Mouse (Mus musculus) testis, adult 2 months (tissue): Measurements from ENCODE around the gene Pdzrn3. TPM values are rescaled to one million over a fixed set of nuclear protein-coding genes. Genes with fewer than 3 reads are reported as not detected.
A peak's percentile ranks its signal among the peaks of the same experiment; 100 is the strongest.

Source experiments
- H3K27ac ChIP-seq: fragments of 200-500 bp; 2 replicates; pipeline ENCODE4 v1.5.1; 2012; ENCODE audit warnings: low read depth, low read length; ENCODE audit not compliant: control insufficient read depth, insufficient read depth
- H3K27me3 ChIP-seq: fragments of 200-500 bp; 2 replicates; pipeline ENCODE4 v1.6.1; 2012; ENCODE audit warnings: mild to moderate bottlenecking, low read length, moderate library complexity; ENCODE audit not compliant: control insufficient read depth, insufficient read depth
- H3K36me3 ChIP-seq: fragments of 200-500 bp; 2 replicates; pipeline ENCODE4 v1.6.1; 2012; ENCODE audit warnings: mild to moderate bottlenecking, low read length; ENCODE audit not compliant: control insufficient read depth, insufficient read depth
- H3K4me1 ChIP-seq: fragments of 200-500 bp; 2 replicates; pipeline ENCODE4 v1.6.1; 2012; ENCODE audit warnings: low read length; ENCODE audit not compliant: control insufficient read depth, insufficient read depth
- H3K4me3 ChIP-seq: fragments of 200-500 bp; 2 replicates; pipeline ENCODE4 v1.5.1; 2012; ENCODE audit warnings: low read depth, mild to moderate bottlenecking, low read length, moderate library complexity, mixed read lengths; ENCODE audit not compliant: control insufficient read depth
- CTCF ChIP-seq: fragments of 200-500 bp; IDR thresholded peaks from 2 replicates; pipeline ENCODE4 v1.5.1; 2012; ENCODE audit warnings: low read depth, mild to moderate bottlenecking, inconsistent platforms, low read length, moderate library complexity; ENCODE audit not compliant: control insufficient read depth, insufficient read depth, insufficient replicate concordance
- POLR2A ChIP-seq: fragments of 200-500 bp; IDR thresholded peaks from 2 replicates; pipeline ENCODE4 v1.6.1; 2012; ENCODE audit warnings: low read depth, mild to moderate bottlenecking, inconsistent platforms, low read length, moderate library complexity; ENCODE audit not compliant: control insufficient read depth
- polyA plus RNA-seq: library from polyadenylated mRNA; depleted of rRNA; stranded (reverse); fragments of >200 nt; gene quantifications from 2 replicates; pipeline ENCODE4 v1.2.3, GENCODE M21; 2012

The Pdzrn3 gene
- polyA plus RNA-seq, 1 experiment, result 1.2 TPM

DNA sequence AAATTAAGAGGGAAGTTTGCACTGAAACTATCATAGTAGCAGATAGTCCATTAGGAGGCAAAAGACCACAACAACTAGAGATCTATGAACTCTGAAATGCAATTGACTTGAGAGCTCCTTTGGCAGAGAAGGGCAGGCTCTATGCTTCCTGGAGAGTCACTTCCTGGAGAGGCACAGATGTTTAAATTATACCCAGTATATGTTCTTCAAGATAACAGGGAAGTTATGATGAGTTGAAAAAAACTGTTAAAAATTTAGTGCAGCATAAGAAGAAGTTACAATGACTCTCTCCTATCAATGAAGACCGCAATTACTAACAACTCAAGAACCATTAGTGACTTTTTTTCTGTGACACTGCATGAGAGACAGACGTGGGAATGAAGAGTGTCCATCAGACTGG lies 90.6 kb downstream of the Pdzrn3 start:
- H3K27me3 ChIP-seq, result no peaks in the 10 kb centered on the region
- TF ChIP-seq CTCF, result no peak
- no peak for TF ChIP-seq POLR2A
- H3K36me3 ChIP-seq, result no peaks in the 10 kb centered on the region
- no peak overlapping the region for H3K27ac ChIP-seq
- H3K4me3 ChIP-seq, result no peak overlapping the region
- H3K4me1 ChIP-seq, result no peaks in the 10 kb centered on the region

DNA sequence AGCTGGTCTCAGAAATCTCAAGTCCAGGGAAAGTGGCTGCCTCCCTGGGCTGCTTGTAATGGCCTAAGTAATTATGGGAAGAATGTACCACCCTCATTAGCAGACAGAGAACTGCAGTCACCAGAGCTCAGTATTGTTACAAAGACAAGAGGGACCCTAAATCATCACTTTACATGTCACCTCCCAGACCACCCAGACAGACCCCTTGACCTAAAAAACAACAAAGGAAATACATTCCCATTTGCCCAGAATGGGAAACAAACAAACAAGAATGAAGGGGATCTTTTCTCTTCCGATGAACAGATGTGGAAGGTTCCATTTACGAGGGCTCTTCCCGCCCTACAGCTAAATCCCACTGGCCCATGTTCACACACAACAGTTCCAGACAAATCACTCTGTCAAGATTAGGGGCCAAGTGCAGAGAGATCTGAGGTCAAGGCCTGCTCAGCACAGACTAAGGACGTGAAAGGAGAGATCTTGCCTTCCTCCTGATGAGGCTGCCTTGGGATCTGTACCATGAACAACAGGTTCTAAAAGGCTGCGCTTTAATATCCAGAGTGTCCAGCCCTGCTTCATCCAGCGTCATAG lies 93.2 kb downstream of the Pdzrn3 start:
- H3K27ac ChIP-seq, result no peak overlapping the region
- no peaks in the 10 kb centered on the region for H3K36me3 ChIP-seq
- no peaks in the 10 kb centered on the region for H3K4me1 ChIP-seq
- no peak for TF ChIP-seq POLR2A
- no peak for TF ChIP-seq CTCF
- no peaks in the 10 kb centered on the region for H3K27me3 ChIP-seq
- H3K4me3 ChIP-seq, result no peak overlapping the region

DNA sequence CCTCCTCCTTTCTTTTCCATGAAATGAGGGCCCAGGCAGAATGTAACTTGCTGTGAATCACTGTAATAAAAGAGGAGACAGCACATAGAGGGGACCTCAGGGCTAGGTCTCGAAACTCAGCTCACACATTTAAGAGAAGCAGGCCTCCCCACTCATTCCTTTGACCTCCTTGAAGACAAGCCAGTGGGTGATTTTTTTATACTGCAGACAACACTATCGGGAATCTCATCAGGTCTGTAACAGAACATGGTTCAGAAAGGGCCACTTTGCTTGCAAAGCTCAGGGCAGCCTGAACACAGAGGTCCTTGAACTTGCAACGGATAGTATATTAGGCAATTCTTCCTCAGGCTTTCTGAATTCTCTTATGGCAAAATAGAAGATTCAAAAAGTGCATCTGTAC lies 93.8 kb downstream of the Pdzrn3 start:
- H3K4me1 ChIP-seq, result no peaks in the 10 kb centered on the region
- H3K36me3 ChIP-seq, result no peaks in the 10 kb centered on the region
- no peak overlapping the region for H3K27ac ChIP-seq
- H3K27me3 ChIP-seq, result no peaks in the 10 kb centered on the region
- no peak overlapping the region for H3K4me3 ChIP-seq
- TF ChIP-seq POLR2A (no peak), CTCF (no peak)

DNA sequence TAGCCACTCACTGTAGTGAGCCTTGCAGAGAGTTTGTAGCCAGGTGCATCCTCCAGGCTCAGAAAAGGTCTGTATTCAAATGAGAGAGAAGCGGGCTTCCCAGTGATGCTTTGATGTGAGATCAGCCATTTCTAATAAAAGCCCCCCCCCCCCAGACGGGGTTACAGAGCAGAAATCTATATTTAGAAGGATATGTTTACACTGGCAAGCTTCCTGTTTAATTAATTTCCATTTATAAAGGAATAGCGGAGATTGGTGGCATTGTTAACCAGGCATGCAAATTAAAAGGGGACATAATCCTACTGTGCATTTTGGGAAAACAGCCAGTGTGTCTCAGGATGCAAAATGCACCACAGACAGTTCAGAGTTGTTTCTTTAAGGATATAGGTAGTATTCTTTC lies 96.1 kb downstream of the Pdzrn3 start:
- Histone ChIP-seq H3K27ac (no peak overlapping the region), H3K4me1 (no peaks in the 10 kb centered on the region)
- TF ChIP-seq CTCF (no peak), POLR2A (no peak)

DNA sequence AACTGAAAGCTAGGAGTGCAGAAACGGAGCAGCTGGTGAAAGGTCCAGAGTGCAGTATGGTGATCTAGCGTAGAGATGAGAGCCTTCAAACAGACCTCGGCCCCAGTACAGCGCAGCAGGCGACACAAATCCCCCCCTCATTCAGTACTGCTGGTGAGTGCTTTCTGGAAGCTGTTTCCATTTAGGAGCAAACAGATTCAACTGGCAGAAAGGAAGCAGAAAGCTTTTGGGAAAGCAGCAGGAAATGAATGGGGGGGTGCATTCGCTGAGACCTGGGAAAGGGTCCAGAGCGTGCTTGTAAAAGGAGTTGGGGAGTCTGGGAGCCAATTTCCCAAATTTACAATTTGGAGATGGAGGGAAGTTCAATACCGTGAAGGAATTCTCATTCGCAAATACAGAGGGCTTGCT lies 96.9 kb downstream of the Pdzrn3 start:
- Histone ChIP-seq H3K27me3 (no peaks in the 10 kb centered on the region), H3K36me3 (no peaks in the 10 kb centered on the region), H3K27ac (no peak overlapping the region), H3K4me1 (no peaks in the 10 kb centered on the region), H3K4me3 (no peak overlapping the region)
- no peak for TF ChIP-seq CTCF
- no peak for TF ChIP-seq POLR2A

More for the DNA sequence above, 96.1 kb downstream of the Pdzrn3 start:
- H3K36me3 ChIP-seq, result no peaks in the 10 kb centered on the region
- H3K4me3 ChIP-seq, result no peak overlapping the region
- H3K27me3 ChIP-seq, result no peaks in the 10 kb centered on the region

DNA sequence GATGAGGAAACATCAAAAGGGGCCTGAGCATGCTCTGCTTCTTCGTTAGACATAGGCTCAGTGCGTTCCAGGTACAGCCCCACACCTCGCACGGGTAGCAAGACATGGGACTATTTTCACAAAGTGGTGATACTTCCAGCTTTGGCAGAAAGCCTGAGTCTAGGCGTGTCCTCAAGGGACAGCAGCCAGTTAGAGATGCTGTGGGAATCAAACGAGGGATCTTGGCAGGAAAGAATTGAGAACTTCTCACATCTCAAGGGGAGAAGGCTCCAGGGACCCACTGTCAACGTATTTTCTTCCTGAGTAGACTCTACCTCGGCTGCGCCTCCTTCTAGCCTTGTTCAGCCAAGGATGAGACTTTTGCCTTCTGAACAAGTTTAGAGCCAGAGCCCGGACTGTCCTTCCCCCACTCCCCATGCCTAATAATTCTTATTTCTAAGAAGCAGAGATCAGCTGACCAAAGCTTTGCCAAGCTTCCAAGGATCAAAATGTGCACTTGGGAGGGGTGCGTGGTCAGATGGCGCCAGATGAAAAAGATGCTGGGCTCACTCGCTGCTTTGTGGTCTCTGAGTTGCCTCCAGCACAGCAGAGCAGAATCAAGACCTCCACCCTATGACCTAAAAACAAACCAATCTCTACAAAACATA lies 99.3 kb downstream of the Pdzrn3 start:
- Histone ChIP-seq H3K36me3 (no peaks in the 10 kb centered on the region), H3K27me3 (no peaks in the 10 kb centered on the region), H3K4me1 (no peaks in the 10 kb centered on the region), H3K27ac (no peak overlapping the region), H3K4me3 (no peak overlapping the region)
- no peak for TF ChIP-seq CTCF
- TF ChIP-seq POLR2A, result no peak

DNA sequence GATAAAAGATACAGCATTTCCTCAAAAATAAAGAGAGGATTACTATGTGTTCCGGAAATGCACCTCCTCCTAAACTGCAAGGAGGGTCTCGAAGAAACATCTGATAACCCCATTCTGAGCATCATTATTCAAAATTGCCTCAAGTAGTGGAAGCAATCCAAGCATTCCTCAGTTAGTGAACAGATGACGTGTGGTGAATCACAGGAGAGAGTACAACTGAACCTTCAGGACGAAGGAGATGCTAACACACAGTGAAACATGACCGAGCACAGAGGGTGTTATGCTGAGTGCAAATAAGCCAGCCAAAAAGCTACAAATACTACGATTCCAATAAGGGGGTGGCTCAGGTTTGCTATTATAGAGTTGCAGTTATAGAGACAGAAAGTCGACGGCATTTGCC lies 101.4 kb downstream of the Pdzrn3 start:
- Histone ChIP-seq H3K4me1 (no peaks in the 10 kb centered on the region), H3K36me3 (no peaks in the 10 kb centered on the region), H3K27ac (peak overlapping the region; percentile 6; the same call in 1 of the 2 replicates), H3K27me3 (no peaks in the 10 kb centered on the region), H3K4me3 (no peak overlapping the region)
- no peak for TF ChIP-seq CTCF
- TF ChIP-seq POLR2A, result no peak
